Mouse (Mus musculus) right cerebral cortex, adult 2 months (tissue): ENCODE measurements around the gene Fbxo11.
"Not testable (repeated sequence)": the region's sequence is repeated elsewhere in the genome, so short reads cannot be mapped to it uniquely, and the experiment has no call there.

Experiments used
- DNase-seq, 2 experiments: peaks; one replicate each; pipeline ENCODE4 v3.0.0; 2021 to 2022; ENCODE audit warnings: low spot score in 2 of 2

The Fbxo11 gene

GRCm38 (mm10) chr17:88014456-88014855 is 50.6 kb downstream of the Fbxo11 start:
- DNase-seq: no peak

GRCm38 (mm10) chr17:88006956-88007355 is 58.1 kb downstream of the Fbxo11 start:
- DNase-seq: no peak

GRCm38 (mm10) chr17:88004892-88005291 is 60.2 kb downstream of the Fbxo11 start:
- no peak for DNase-seq

GRCm38 (mm10) chr17:87997808-87998207 is 67.3 kb downstream of the Fbxo11 start:
- no peak for DNase-seq

GRCm38 (mm10) chr17:87993338-87993737 is 71.8 kb downstream of the Fbxo11 start:
- DNase-seq: no peak

GRCm38 (mm10) chr17:87992154-87992553 is 72.9 kb downstream of the Fbxo11 start:
- DNase-seq: no peak

GRCm38 (mm10) chr17:87987507-87987906 is 77.6 kb downstream of the Fbxo11 start:
- DNase-seq: no peak

- DNase-seq: no peak
These were observed 79.2 kb downstream of the Fbxo11 start for GRCm38 (mm10) chr17:87985916-87986315.

- no peak for DNase-seq
These were observed 80.5 kb downstream of the Fbxo11 start for GRCm38 (mm10) chr17:87984440-87985214.

GRCm38 (mm10) chr17:87983313-87983712 is 81.8 kb downstream of the Fbxo11 start:
- no peak for DNase-seq

- DNase-seq: no peak
These were observed 83.0 kb downstream of the Fbxo11 start for GRCm38 (mm10) chr17:87982112-87982511.

- DNase-seq: not testable (repeated sequence)
These were observed 85.4 kb downstream of the Fbxo11 start for GRCm38 (mm10) chr17:87979696-87980095.

GRCm38 (mm10) chr17:87976927-87977326 is 88.2 kb downstream of the Fbxo11 start:
- DNase-seq: not testable (repeated sequence)

- DNase-seq: no peak
These were observed 88.8 kb downstream of the Fbxo11 start for GRCm38 (mm10) chr17:87976154-87976806.

- DNase-seq: peak; percentile 29 to 35
These were observed 89.8 kb downstream of the Fbxo11 start for GRCm38 (mm10) chr17:87975229-87975853.

- peak; percentile 81 to 84 for DNase-seq
These were observed 90.4 kb downstream of the Fbxo11 start, which contains the start of gene Msh6 for GRCm38 (mm10) chr17:87974629-87975228. Msh6 (plus strand) TSS chr17:87975062.

GRCm38 (mm10) chr17:87973261-87974167 is 91.6 kb downstream of the Fbxo11 start:
- DNase-seq: no peak

- DNase-seq: no peak
These were observed 92.2 kb downstream of the Fbxo11 start for GRCm38 (mm10) chr17:87972856-87973255.

GRCm38 (mm10) chr17:87971696-87972591 is 93.1 kb downstream of the Fbxo11 start:
- DNase-seq: not testable (repeated sequence)

- DNase-seq: not testable (repeated sequence)
These were observed 96.6 kb downstream of the Fbxo11 start for GRCm38 (mm10) chr17:87968483-87968926.
